In the genomic region with DNA sequence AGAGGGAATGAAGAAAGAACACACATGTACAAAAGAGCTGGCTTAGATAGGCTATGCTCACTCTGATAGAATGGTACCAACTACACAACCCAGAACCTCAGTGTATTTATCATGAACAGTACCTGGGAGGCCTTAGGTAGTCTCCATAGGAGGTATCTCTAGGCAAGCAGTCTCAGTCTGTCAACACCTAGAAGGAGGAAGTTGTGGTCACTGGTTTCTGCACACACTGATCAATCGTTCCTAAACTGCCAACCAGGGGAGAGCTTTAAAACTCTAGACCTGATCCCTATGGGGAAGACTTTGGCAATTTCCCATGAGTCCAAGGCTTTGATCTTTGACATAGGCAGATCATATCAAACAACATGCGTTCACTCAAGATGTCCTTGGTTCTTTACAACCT, we compare ENCODE assay signal across 15 mouse cellular contexts. TPM values are rescaled to one million over a fixed set of nuclear protein-coding genes. Genes with fewer than 3 reads are reported as not detected.
"Had no signal": no experiment of that assay in that cellular context is flagged by ENCODE, and none has a peak within 500 bp of the region (broad histone marks: within the 10 kb centered on the region; RNA-seq: fewer than 3 reads in every experiment).

No protein-coding gene starts in this region.

- H3K4me1 ChIP-seq: intestine, embryonic 15.5 days; midbrain, embryonic 12.5 days; stomach, embryonic 15.5 days had no signal

- H3K27me3 ChIP-seq: intestine, embryonic 15.5 days; megakaryocyte, embryonic 14.5 days; midbrain, embryonic 12.5 days; stomach, embryonic 15.5 days had no signal

- DNase-seq: kidney, adult 18-20 months; kidney, postnatal 14 days; left cerebral cortex, postnatal 4 days; lung, adult 18-20 months; retina, postnatal 1 day; right cerebral cortex, postnatal 4 days; spleen, adult 18-20 months had no signal

- H3K9ac ChIP-seq: intestine, embryonic 15.5 days; liver, embryonic 14.5 days; midbrain, embryonic 12.5 days; stomach, embryonic 15.5 days had no signal

- ATAC-seq: intestine, embryonic 15.5 days; midbrain, embryonic 16.5 days had no signal

- H3K4me3 ChIP-seq: intestine, embryonic 15.5 days; megakaryocyte, embryonic 14.5 days; midbrain, embryonic 12.5 days; stomach, embryonic 15.5 days had no signal

- H3K36me3 ChIP-seq: intestine, embryonic 15.5 days; midbrain, embryonic 12.5 days; stomach, embryonic 15.5 days had no signal

- H3K4me2 ChIP-seq: intestine, embryonic 15.5 days; midbrain, embryonic 12.5 days; stomach, embryonic 15.5 days had no signal

- H3K9me3 ChIP-seq: intestine, embryonic 15.5 days; megakaryocyte, embryonic 14.5 days; midbrain, embryonic 12.5 days; stomach, embryonic 15.5 days had no signal

- H3K27ac ChIP-seq: intestine, embryonic 15.5 days; liver, embryonic 14.5 days; midbrain, embryonic 12.5 days; stomach, embryonic 15.5 days had no signal

RNA-seq across cellular contexts. Expression of a gene that starts 44.7 kb away (rescaled TPM):
- total RNA-seq: liver, adult 2 months had no signal
- polyA plus RNA-seq: liver, adult 2 months; liver, embryonic 14.5 days; testis, adult 2 months had no signal
